Mouse (Mus musculus) cerebellum, adult 2 months (tissue): Measurements from ENCODE around the gene Lsm2.

ENCODE experiments used
- CTCF ChIP-seq: fragments of 200-500 bp; IDR thresholded peaks from 2 replicates; pipeline ENCODE4 v1.5.1; 2011; ENCODE audit warnings: low read depth, mild to moderate bottlenecking, control low read depth, low read length, moderate library complexity, borderline replicate concordance; ENCODE audit not compliant: insufficient read depth
- POLR2A ChIP-seq: fragments of 200-500 bp; IDR thresholded peaks from 2 replicates; pipeline ENCODE4 v1.6.1; 2011; ENCODE audit warnings: low read length, control low read depth, borderline replicate concordance; ENCODE audit not compliant: insufficient read depth

GRCm38 (mm10) chr17:34998526-34999430 lies 17.1 kb downstream of the Lsm2 start:
- TF ChIP-seq POLR2A: no peak
- TF ChIP-seq CTCF: no peak
